Mouse (Mus musculus) midbrain, embryonic 10.5 days (tissue): ENCODE data around the gene Akr1b10. TPM values are rescaled to one million over a fixed set of nuclear protein-coding genes. Genes with fewer than 3 reads are reported as not detected.

ENCODE experiments used
- DNase-seq: peaks from one replicate; pipeline ENCODE4 v3.0.0-alpha.2; 2017; ENCODE audit warnings: low spot score
- H3K27ac ChIP-seq: fragments of 300-500 bp; sonication (generic); replicated peaks from 2 replicates; pipeline ENCODE4 v1.5.1; 2016; ENCODE audit warnings: mild to moderate bottlenecking
- H3K27me3 ChIP-seq: fragments of 300-500 bp; sonication (generic); 2 replicates; pipeline ENCODE4 v1.6.1; 2016; ENCODE audit warnings: low read depth, mild to moderate bottlenecking; ENCODE audit not compliant: poor library complexity, severe bottlenecking
- H3K36me3 ChIP-seq: fragments of 300-500 bp; sonication (generic); 2 replicates; pipeline ENCODE4 v1.6.1; 2016; ENCODE audit warnings: mild to moderate bottlenecking, moderate library complexity
- H3K4me1 ChIP-seq: fragments of 300-500 bp; sonication (generic); 2 replicates; pipeline ENCODE4 v1.6.1; 2016
- H3K4me3 ChIP-seq: fragments of 300-500 bp; sonication (generic); 2 replicates; pipeline ENCODE4 v1.5.1; 2016; ENCODE audit warnings: mild to moderate bottlenecking, moderate library complexity
- H3K9me3 ChIP-seq: fragments of 300-500 bp; sonication (generic); replicated peaks from 2 replicates; pipeline ENCODE4 v1.6.1; 2016; ENCODE audit warnings: mild to moderate bottlenecking
- WGBS: fragments of 180-500 bp; shearing (Covaris S2); methylation state at CpG from one replicate; pipeline ENCODE4 v1.1.7; 2016; 5-methylcytosine and 5-hydroxymethylcytosine counted together
- polyA plus RNA-seq: library from polyadenylated mRNA; unstranded; fragments of >200 nt; fragmentation: Nextera tagmentation; extraction: Ambion mirVana; gene quantifications from 2 replicates; pipeline ENCODE4 v1.2.1, GENCODE M21; 2016

Akr1b10 gene
- polyA plus RNA-seq, 1 experiment from 2014 or later: 16.2 TPM

- H3K27ac ChIP-seq: no peak overlapping the region
- 78% methylated on average over 2 of the region's 2 CpGs for WGBS
- no peak overlapping the region for H3K4me3 ChIP-seq
- DNase-seq: no peak
- no peaks in the 10 kb centered on the region for H3K9me3 ChIP-seq
- peaks cover 5% of the 10 kb centered on the region; the same call in 1 of the 2 replicates for H3K4me1 ChIP-seq
- no peaks in the 10 kb centered on the region for H3K27me3 ChIP-seq
- H3K36me3 ChIP-seq: no peaks in the 10 kb centered on the region
Measured at GRCm38 (mm10) chr6:34439006-34439405, 55.0 kb downstream of the Akr1b10 start.

GRCm38 (mm10) chr6:34441556-34442257, 57.7 kb downstream of the Akr1b10 start:
- Histone ChIP-seq H3K4me3 (no peak overlapping the region), H3K27ac (no peak overlapping the region), H3K4me1 (peaks cover 4% of the 10 kb centered on the region; the same call in 1 of the 2 replicates), H3K36me3 (no peaks in the 10 kb centered on the region), H3K9me3 (no peaks in the 10 kb centered on the region), H3K27me3 (no peaks in the 10 kb centered on the region)
- DNase-seq: no peak
- 79% methylated on average over 9 of the region's 9 CpGs for WGBS

GRCm38 (mm10) chr6:34443791-34444190, 59.8 kb downstream of the Akr1b10 start:
- no peak for DNase-seq
- no peaks in the 10 kb centered on the region for H3K9me3 ChIP-seq
- WGBS: 81% methylated on average over 2 of the region's 2 CpGs

More at GRCm38 (mm10) chr6:34443791-34444190, 59.8 kb downstream of the Akr1b10 start:
- H3K27ac ChIP-seq: no peak overlapping the region
- no peaks in the 10 kb centered on the region for H3K36me3 ChIP-seq
- no peak overlapping the region for H3K4me3 ChIP-seq
- H3K4me1 ChIP-seq: no peaks in the 10 kb centered on the region
- H3K27me3 ChIP-seq: no peaks in the 10 kb centered on the region

Other genes with a start within 250 kb of the Akr1b10 start
- gene Slc35b4, start 207.1 kb upstream of the Akr1b10 start, polyA plus RNA-seq: 50.7 and 54.7 TPM in 2 replicates
- gene Akr1b3, start 66.7 kb upstream of the Akr1b10 start, polyA plus RNA-seq: 236 and 282 TPM in 2 replicates
- 16.5 and 19.4 TPM in 2 replicates for gene Akr1b8, start 30.1 kb upstream of the Akr1b10 start, polyA plus RNA-seq
- not detected in 2 replicates for gene Akr1b7, start 28.1 kb downstream of the Akr1b10 start, polyA plus RNA-seq
- gene Bpgm, start 92.0 kb downstream of the Akr1b10 start, polyA plus RNA-seq: 57.2 and 66.0 TPM in 2 replicates
- gene Cald1, start 214.3 kb downstream of the Akr1b10 start, polyA plus RNA-seq: 143 and 152 TPM in 2 replicates